Mouse (Mus musculus) heart, postnatal 0 days (tissue): ENCODE measurements around the gene Greb1. TPM values are rescaled to one million over a fixed set of nuclear protein-coding genes. Genes with fewer than 3 reads are reported as not detected.

Experiments
- ATAC-seq: fragments of 200-750 bp; cut with Nextera tagmentation; 2 replicates; pipeline ENCODE4 v1.8.0; 2017; ENCODE audit warnings: low read depth, moderate number of reproducible peaks, moderate library complexity; ENCODE audit not compliant: insufficient read depth
- DNase-seq: peaks from one replicate; pipeline ENCODE4 v3.0.0-alpha.2; 2016; ENCODE audit warnings: low spot score
- H3K27ac ChIP-seq: fragments of 300-500 bp; sonication (generic); 2 replicates; pipeline ENCODE4 v1.5.1; 2014; ENCODE audit warnings: low read depth, mild to moderate bottlenecking
- H3K27me3 ChIP-seq: fragments of 300-500 bp; sonication (generic); 2 replicates; pipeline ENCODE4 v1.6.1; 2014; ENCODE audit warnings: low read length, mixed read lengths; ENCODE audit not compliant: control insufficient read depth, insufficient read depth
- H3K36me3 ChIP-seq: fragments of 300-500 bp; sonication (generic); replicated peaks from 2 replicates; pipeline ENCODE4 v1.6.1; 2014; ENCODE audit warnings: low read length, mixed read lengths; ENCODE audit not compliant: control insufficient read depth, insufficient read depth
- H3K4me1 ChIP-seq: fragments of 300-500 bp; sonication (generic); 2 replicates; pipeline ENCODE4 v1.6.1; 2014; ENCODE audit warnings: antibody characterized with exemption; ENCODE audit not compliant: control insufficient read depth, insufficient read depth
- H3K4me2 ChIP-seq: fragments of 300-500 bp; sonication (generic); 2 replicates; pipeline ENCODE4 v1.6.1; 2014; ENCODE audit warnings: low read depth, mild to moderate bottlenecking, low read length, moderate library complexity
- H3K4me3 ChIP-seq: fragments of 300-500 bp; sonication (generic); 2 replicates; pipeline ENCODE4 v1.5.1; 2014; ENCODE audit warnings: low read depth, low read length
- H3K9ac ChIP-seq: fragments of 300-500 bp; sonication (generic); replicated peaks from 2 replicates; pipeline ENCODE4 v1.6.1; 2014; ENCODE audit warnings: low read depth, low read length, mixed read lengths
- H3K9me3 ChIP-seq: fragments of 300-500 bp; sonication (generic); replicated peaks from 2 replicates; pipeline ENCODE4 v1.6.1; 2016; ENCODE audit warnings: low read length; ENCODE audit not compliant: control insufficient read depth
- CTCF ChIP-seq: IDR thresholded peaks from 2 replicates; pipeline ENCODE4 v1.5.1; 2016; ENCODE audit warnings: antibody characterized with exemption, control low read depth, low read depth
- EP300 ChIP-seq: IDR thresholded peaks from 2 replicates; pipeline ENCODE4 v1.6.1; 2016; ENCODE audit warnings: antibody characterized with exemption, low read depth
- WGBS: fragments of 180-500 bp; shearing (Covaris S2); extraction: QIAGEN DNeasy Blood & Tissue Kit; methylation state at CpG from one replicate; pipeline ENCODE4 v1.1.7; 2014; 5-methylcytosine and 5-hydroxymethylcytosine counted together
- polyA plus RNA-seq: library from polyadenylated mRNA; unstranded; fragments of >200 nt; fragmentation: Nextera tagmentation; extraction: Ambion mirVana; gene quantifications from 2 replicates; pipeline ENCODE4 v1.2.1, GENCODE M21; 2015
- total RNA-seq: library from RNA; depleted of rRNA; stranded (reverse); fragments of >200 nt; gene quantifications from 2 replicates; pipeline ENCODE4 v1.2.3, GENCODE M21; 2014; ENCODE audit warnings: low replicate concordance

Gene Greb1
- total and polyA plus RNA-seq, 2 experiments from 2014 or later, result 0.11 to 0.15 TPM

GRCm38 (mm10) chr12:16829785-16830184 lies 29.1 kb upstream of the Greb1 start:
- 73% methylated on average over 2 of the region's 2 CpGs for WGBS

GRCm38 (mm10) chr12:16828505-16828904 lies 27.8 kb upstream of the Greb1 start:
- TF ChIP-seq CTCF (peak; percentile 73), EP300 (no peak)
- H3K4me3 ChIP-seq, result no peak overlapping the region
- 13% methylated on average over 6 of the region's 6 CpGs for WGBS
- DNase-seq (peak; percentile 59), ATAC-seq (peak; percentile 73)
- peak overlapping the region; percentile 35; the same call in 1 of the 2 replicates for H3K27ac ChIP-seq
- no peak overlapping the region for H3K4me2 ChIP-seq
- peaks cover 28% of the 10 kb centered on the region for H3K36me3 ChIP-seq
- no peak overlapping the region for H3K9ac ChIP-seq
- no peaks in the 10 kb centered on the region for H3K4me1 ChIP-seq
- no peaks in the 10 kb centered on the region for H3K9me3 ChIP-seq
- H3K27me3 ChIP-seq, result no peaks in the 10 kb centered on the region

More at GRCm38 (mm10) chr12:16829785-16830184, 29.1 kb upstream of the Greb1 start:
- no peak overlapping the region for H3K27ac ChIP-seq
- no peak overlapping the region for H3K4me2 ChIP-seq
- no peaks in the 10 kb centered on the region for H3K9me3 ChIP-seq
- H3K36me3 ChIP-seq, result peaks cover 17% of the 10 kb centered on the region
- TF ChIP-seq EP300 (no peak), CTCF (peak; percentile 42)
- H3K4me3 ChIP-seq, result no peak overlapping the region
- no peak overlapping the region for H3K9ac ChIP-seq
- no peak for ATAC-seq
- peaks cover 4% of the 10 kb centered on the region; the same call in 1 of the 2 replicates for H3K4me1 ChIP-seq
- no peak for DNase-seq
- H3K27me3 ChIP-seq, result no peaks in the 10 kb centered on the region

GRCm38 (mm10) chr12:16823701-16824100 lies 23.0 kb upstream of the Greb1 start:
- Histone ChIP-seq H3K27ac (no peak overlapping the region), H3K36me3 (peaks cover 75% of the 10 kb centered on the region), H3K4me2 (no peak overlapping the region), H3K9ac (no peak overlapping the region), H3K4me1 (no peaks in the 10 kb centered on the region), H3K4me3 (no peak overlapping the region), H3K9me3 (no peaks in the 10 kb centered on the region), H3K27me3 (no peaks in the 10 kb centered on the region)
- ATAC-seq (no peak), DNase-seq (no peak)
- WGBS, result 77% methylated on average over 1 of the region's 1 CpGs
- TF ChIP-seq EP300, result no peak
- TF ChIP-seq CTCF, result no peak

- ATAC-seq, result no peak
- Histone ChIP-seq H3K27me3 (no peaks in the 10 kb centered on the region), H3K9me3 (no peaks in the 10 kb centered on the region), H3K36me3 (peaks cover 87% of the 10 kb centered on the region), H3K9ac (no peak overlapping the region), H3K4me3 (no peak overlapping the region), H3K4me1 (no peaks in the 10 kb centered on the region), H3K27ac (no peak overlapping the region), H3K4me2 (no peak overlapping the region)
- 89% methylated on average over 10 of the region's 10 CpGs for WGBS
- no peak for DNase-seq
- no peak for TF ChIP-seq CTCF
- TF ChIP-seq EP300, result no peak
These were observed 21.6 kb upstream of the Greb1 start for GRCm38 (mm10) chr12:16822181-16822734.

GRCm38 (mm10) chr12:16820761-16821160 lies 20.1 kb upstream of the Greb1 start:
- H3K27me3 ChIP-seq, result no peaks in the 10 kb centered on the region
- no peak for TF ChIP-seq CTCF
- no peak for TF ChIP-seq EP300
- H3K9ac ChIP-seq, result no peak overlapping the region
- H3K4me1 ChIP-seq, result no peaks in the 10 kb centered on the region
- ATAC-seq, result peak; percentile 88
- H3K4me3 ChIP-seq, result no peak overlapping the region
- H3K9me3 ChIP-seq, result no peaks in the 10 kb centered on the region
- WGBS, result 44% methylated on average over 7 of the region's 7 CpGs
- H3K27ac ChIP-seq, result peak overlapping the region; percentile 71
- DNase-seq, result peak; percentile 43
- H3K36me3 ChIP-seq, result peaks cover 89% of the 10 kb centered on the region
- no peak overlapping the region for H3K4me2 ChIP-seq

- peaks cover 78% of the 10 kb centered on the region for H3K36me3 ChIP-seq
- H3K4me2 ChIP-seq, result no peak overlapping the region
- no peaks in the 10 kb centered on the region for H3K27me3 ChIP-seq
- 80% methylated on average over 11 of the region's 11 CpGs for WGBS
- no peaks in the 10 kb centered on the region for H3K4me1 ChIP-seq
- ATAC-seq (no peak), DNase-seq (no peak)
- H3K9me3 ChIP-seq, result no peaks in the 10 kb centered on the region
- H3K9ac ChIP-seq, result no peak overlapping the region
- H3K27ac ChIP-seq, result no peak overlapping the region
- H3K4me3 ChIP-seq, result no peak overlapping the region
- TF ChIP-seq EP300, result no peak
- TF ChIP-seq CTCF, result no peak
These were observed 17.8 kb upstream of the Greb1 start for GRCm38 (mm10) chr12:16818513-16818912.
